Mouse (Mus musculus): ENCODE data around the gene Mvb12a. TPM values are rescaled to one million over a fixed set of nuclear protein-coding genes. Genes with fewer than 3 reads are reported as not detected.

Mvb12a gene
- 61.7 and 62.5 TPM in 2 replicates for polyA plus RNA-seq (2015; fragmentation: Nextera tagmentation; extraction: Ambion mirVana)

DNA sequence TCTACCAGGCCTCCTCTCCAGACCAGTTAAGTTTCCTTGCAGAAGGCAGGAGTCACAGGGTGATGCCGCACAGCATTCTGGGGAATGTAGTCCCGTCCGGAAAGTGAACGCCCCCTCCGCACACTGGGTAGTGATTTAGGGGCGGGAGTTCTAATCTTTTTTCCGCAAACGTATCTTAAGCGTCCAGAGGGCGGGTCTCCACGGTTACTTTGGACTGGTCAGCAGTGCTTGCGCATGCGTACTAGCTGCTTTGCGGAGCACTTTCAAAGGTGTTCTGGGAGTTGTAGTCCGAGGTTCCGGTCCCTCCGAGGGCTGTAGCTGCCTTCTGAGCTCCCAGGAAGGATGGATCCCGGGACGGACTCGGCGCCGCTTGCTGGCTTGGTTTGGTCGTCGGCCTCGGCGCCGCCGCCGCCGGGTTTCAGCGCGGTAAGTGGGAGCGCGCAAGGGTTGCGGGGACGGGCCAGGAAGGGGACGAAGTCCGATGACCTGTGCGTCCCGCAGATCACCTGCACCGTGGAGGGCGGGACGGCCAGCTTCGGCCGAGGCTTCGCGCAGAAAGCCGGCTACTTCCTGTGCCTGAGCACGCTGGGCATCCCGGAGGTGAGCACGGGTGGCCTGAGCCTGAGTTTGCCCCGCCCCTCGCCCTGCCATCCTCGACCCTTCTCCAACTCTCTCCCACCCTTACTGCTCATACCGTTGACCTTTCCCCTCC, at the start of gene Mvb12a:
Gene Mvb12a, plus strand, starts transcription at position 291 of the 712 bp plus-strand sequence.
- H3K4me1 ChIP-seq (ENCODE audit: insufficient read depth): peaks cover 18% of the 10 kb centered on the region
- peak; percentile 93 for DNase-seq
- peak; percentile 94 for ATAC-seq
- peak within 1 kb of the TSS; percentile 76 for H3K4me2 ChIP-seq (ENCODE audit: low read depth, low read length)
- H3K9me3 ChIP-seq (ENCODE audit: low read length): no peaks in the 10 kb centered on the region
- peak within 1 kb of the TSS; percentile 66 for H3K9ac ChIP-seq (replicated peaks)
- no peaks in the 10 kb centered on the region for H3K27me3 ChIP-seq (ENCODE audit: insufficient read depth, low read length)
- peak within 1 kb of the TSS; percentile 68 for H3K4me3 ChIP-seq (ENCODE audit: low read depth, low read length)
- TF ChIP-seq CTCF (IDR thresholded peaks at IDR 0.05; ENCODE audit: low read depth): no peak
- no peak for TF ChIP-seq EP300 (IDR thresholded peaks at IDR 0.05; ENCODE audit: low read depth)
- WGBS (ENCODE audit: insufficient replicate concordance): under 1% methylated on average over 55 of the region's 55 CpGs
- peaks cover 11% of the 10 kb centered on the region for H3K36me3 ChIP-seq (replicated peaks; ENCODE audit: insufficient read depth, low read length)
- peak within 1 kb of the TSS; percentile 85 for H3K27ac ChIP-seq (ENCODE audit: low read depth)

- WGBS (ENCODE audit: insufficient replicate concordance): 29% methylated on average over 16 of the region's 16 CpGs
- Histone ChIP-seq H3K36me3 (replicated peaks; ENCODE audit: insufficient read depth, low read length) (peaks cover 21% of the 10 kb centered on the region), H3K4me1 (ENCODE audit: insufficient read depth) (peaks cover 4% of the 10 kb centered on the region; the same call in 1 of the 2 replicates), H3K27ac (ENCODE audit: low read depth) (no peak overlapping the region), H3K4me2 (ENCODE audit: low read depth, low read length) (no peak overlapping the region), H3K27me3 (ENCODE audit: insufficient read depth, low read length) (no peaks in the 10 kb centered on the region), H3K9me3 (ENCODE audit: low read length) (no peaks in the 10 kb centered on the region), H3K4me3 (ENCODE audit: low read depth, low read length) (no peak overlapping the region), H3K9ac (replicated peaks) (no peak overlapping the region)
- TF ChIP-seq CTCF (IDR thresholded peaks at IDR 0.05; ENCODE audit: low read depth) (peak; percentile 80), EP300 (IDR thresholded peaks at IDR 0.05; ENCODE audit: low read depth) (no peak)
- peak; percentile 86 for DNase-seq
- peak; percentile 63 for ATAC-seq
These were observed 47.7 kb upstream of the Mvb12a start for GRCm38 (mm10) chr8:71495039-71495438.

DNA sequence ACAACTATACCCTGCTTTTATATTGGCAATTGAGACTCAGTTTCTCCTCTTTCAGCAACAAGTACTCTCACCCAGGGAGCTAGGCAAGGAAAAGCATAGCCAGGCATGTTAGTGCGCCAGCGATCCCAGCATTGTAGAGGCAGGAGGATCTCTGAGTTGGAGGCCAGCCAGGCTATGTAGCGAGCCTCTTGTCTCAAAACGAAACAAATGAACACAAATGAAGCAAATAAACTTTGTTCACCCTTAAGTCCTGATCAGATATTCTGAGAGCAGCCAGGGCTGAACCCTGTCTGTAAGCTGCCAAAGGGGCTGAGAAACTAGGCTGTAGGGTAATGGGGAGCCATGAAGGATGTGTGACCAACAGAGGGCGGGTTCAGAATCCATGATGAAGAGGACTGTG, 46.9 kb upstream of the Mvb12a start:
- peaks cover 4% of the 10 kb centered on the region; the same call in 1 of the 2 replicates for H3K4me1 ChIP-seq (ENCODE audit: insufficient read depth)
- ATAC-seq: no peak
- no peak overlapping the region for H3K27ac ChIP-seq (ENCODE audit: low read depth)
- H3K36me3 ChIP-seq (replicated peaks; ENCODE audit: insufficient read depth, low read length): peaks cover 18% of the 10 kb centered on the region
- H3K4me2 ChIP-seq (ENCODE audit: low read depth, low read length): no peak overlapping the region
- TF ChIP-seq CTCF (IDR thresholded peaks at IDR 0.05; ENCODE audit: low read depth) (no peak), EP300 (IDR thresholded peaks at IDR 0.05; ENCODE audit: low read depth) (no peak)
- no peak for DNase-seq
- 83% methylated on average over 5 of the region's 5 CpGs for WGBS (ENCODE audit: insufficient replicate concordance)
- H3K27me3 ChIP-seq (ENCODE audit: insufficient read depth, low read length): no peaks in the 10 kb centered on the region
- H3K4me3 ChIP-seq (ENCODE audit: low read depth, low read length): no peak overlapping the region
- H3K9ac ChIP-seq (replicated peaks): no peak overlapping the region
- H3K9me3 ChIP-seq (ENCODE audit: low read length): no peaks in the 10 kb centered on the region

- H3K27ac ChIP-seq (ENCODE audit: low read depth): peak overlapping the region; percentile 44; the same call in 1 of the 2 replicates
- TF ChIP-seq EP300 (IDR thresholded peaks at IDR 0.05; ENCODE audit: low read depth) (0 out of 2 replicates have a peak, but pooled peaks have one; percentile 23), CTCF (IDR thresholded peaks at IDR 0.05; ENCODE audit: low read depth) (peak; percentile 43)
- DNase-seq (peak; percentile 71), ATAC-seq (peak; percentile 40)
- WGBS (ENCODE audit: insufficient replicate concordance): 48% methylated on average over 11 of the region's 11 CpGs
- no peak overlapping the region for H3K9ac ChIP-seq (replicated peaks)
- peaks cover 12% of the 10 kb centered on the region for H3K36me3 ChIP-seq (replicated peaks; ENCODE audit: insufficient read depth, low read length)
- no peaks in the 10 kb centered on the region for H3K27me3 ChIP-seq (ENCODE audit: insufficient read depth, low read length)
- peaks cover 4% of the 10 kb centered on the region; the same call in 1 of the 2 replicates for H3K4me1 ChIP-seq (ENCODE audit: insufficient read depth)
- H3K9me3 ChIP-seq (ENCODE audit: low read length): no peaks in the 10 kb centered on the region
- no peak overlapping the region for H3K4me3 ChIP-seq (ENCODE audit: low read depth, low read length)
- H3K4me2 ChIP-seq (ENCODE audit: low read depth, low read length): no peak overlapping the region
These were observed 46.2 kb upstream of the Mvb12a start for GRCm38 (mm10) chr8:71496481-71496880.

DNA sequence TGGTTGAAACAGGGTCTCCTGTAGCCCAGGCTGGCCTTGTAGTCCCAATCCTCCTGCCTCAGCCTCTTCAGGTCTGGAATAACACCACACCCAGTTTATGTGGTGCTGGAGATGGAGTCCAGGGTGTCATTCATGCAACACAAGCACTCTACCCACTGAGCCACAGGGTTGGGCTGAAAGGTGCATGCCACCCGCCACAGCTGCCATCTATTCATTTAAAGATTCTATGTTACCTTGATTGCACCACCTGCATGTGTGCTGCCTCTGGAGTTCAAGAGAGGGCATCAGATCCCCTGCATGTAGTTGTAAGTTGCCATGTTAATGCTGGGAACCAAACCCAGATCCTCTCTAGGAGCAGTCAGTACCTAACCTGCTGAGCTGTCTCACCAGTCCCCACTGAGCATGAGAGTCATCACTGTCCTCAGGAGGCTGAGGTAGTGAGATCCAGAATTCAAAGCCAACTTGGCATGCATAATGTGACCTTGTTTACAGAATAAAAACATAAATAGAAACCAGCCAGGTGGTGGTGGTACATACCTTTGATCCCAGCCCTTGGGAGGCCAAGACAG, 45.6 kb upstream of the Mvb12a start:
- TF ChIP-seq CTCF (IDR thresholded peaks at IDR 0.05; ENCODE audit: low read depth) (no peak), EP300 (IDR thresholded peaks at IDR 0.05; ENCODE audit: low read depth) (no peak)
- H3K4me1 ChIP-seq (ENCODE audit: insufficient read depth): peaks cover 4% of the 10 kb centered on the region; the same call in 1 of the 2 replicates

DNA sequence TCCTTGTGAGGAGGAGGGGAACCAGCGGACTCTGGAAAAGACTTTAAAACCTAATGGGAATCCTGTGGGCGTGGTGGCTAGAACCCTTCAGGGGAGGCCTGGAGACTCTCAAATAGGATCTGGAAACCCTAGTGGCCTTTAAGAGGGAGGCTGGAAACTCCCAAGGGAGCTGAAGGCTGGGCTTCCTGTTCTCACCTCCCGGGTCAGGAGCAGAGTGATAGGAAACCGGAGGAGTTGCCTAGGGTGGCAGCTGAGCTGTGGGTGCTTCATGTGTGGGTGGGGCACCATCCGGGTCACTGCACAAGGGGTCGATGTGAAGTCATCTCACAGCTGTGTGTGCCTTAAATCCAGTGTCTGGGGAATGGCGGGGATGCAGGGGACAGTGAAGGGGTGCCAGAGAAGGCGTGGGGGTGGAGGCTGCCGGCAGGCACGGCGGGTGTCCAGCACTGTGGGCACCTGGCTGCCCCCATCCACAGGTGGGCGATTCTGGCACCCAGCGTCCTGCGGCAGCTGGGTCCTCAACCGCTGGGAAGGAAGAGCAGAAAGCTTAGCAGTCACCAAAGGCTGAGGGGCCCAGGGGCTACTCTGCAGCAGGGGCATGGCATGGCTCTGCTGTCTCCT, 44.7 kb upstream of the Mvb12a start:
- 39% methylated on average over 15 of the region's 15 CpGs for WGBS (ENCODE audit: insufficient replicate concordance)
- Histone ChIP-seq H3K4me1 (ENCODE audit: insufficient read depth) (peaks cover 4% of the 10 kb centered on the region; the same call in 1 of the 2 replicates), H3K27me3 (ENCODE audit: insufficient read depth, low read length) (no peaks in the 10 kb centered on the region), H3K36me3 (replicated peaks; ENCODE audit: insufficient read depth, low read length) (peaks cover 3% of the 10 kb centered on the region; the same call in 1 of the 2 replicates), H3K9ac (replicated peaks) (no peak overlapping the region), H3K4me2 (ENCODE audit: low read depth, low read length) (no peak overlapping the region), H3K4me3 (ENCODE audit: low read depth, low read length) (no peak overlapping the region), H3K27ac (ENCODE audit: low read depth) (peak overlapping the region; percentile 61; the same call in 1 of the 2 replicates), H3K9me3 (ENCODE audit: low read length) (no peaks in the 10 kb centered on the region)
- DNase-seq: no peak
- no peak for TF ChIP-seq EP300 (IDR thresholded peaks at IDR 0.05; ENCODE audit: low read depth)
- no peak for TF ChIP-seq CTCF (IDR thresholded peaks at IDR 0.05; ENCODE audit: low read depth)
- ATAC-seq: 0 out of 2 replicates have a peak, but pooled peaks have one; percentile 10

More for the DNA sequence above, 45.6 kb upstream of the Mvb12a start:
- Histone ChIP-seq H3K4me3 (ENCODE audit: low read depth, low read length) (no peak overlapping the region), H3K9me3 (ENCODE audit: low read length) (no peaks in the 10 kb centered on the region), H3K27me3 (ENCODE audit: insufficient read depth, low read length) (no peaks in the 10 kb centered on the region), H3K9ac (replicated peaks) (no peak overlapping the region), H3K4me2 (ENCODE audit: low read depth, low read length) (no peak overlapping the region), H3K27ac (ENCODE audit: low read depth) (0 out of 2 replicates have a peak overlapping the region, but pooled peaks have one; percentile 44), H3K36me3 (replicated peaks; ENCODE audit: insufficient read depth, low read length) (peaks cover 11% of the 10 kb centered on the region)
- 83% methylated on average over 1 of the region's 1 CpGs for WGBS (ENCODE audit: insufficient replicate concordance)
- DNase-seq (no peak), ATAC-seq (no peak)

All from liver, postnatal 0 days (tissue).